Mouse (Mus musculus): ENCODE data around the gene Esrrg. TPM values are rescaled to one million over a fixed set of nuclear protein-coding genes. Genes with fewer than 3 reads are reported as not detected.

Gene Esrrg
- polyA plus RNA-seq, 1 experiment from 2014 or later: 1.2 TPM

- Histone ChIP-seq H3K27ac (replicated peaks; ENCODE audit: low read depth, low read length) (no peak overlapping the region), H3K9me3 (ENCODE audit: control insufficient read depth, low read length) (no peaks in the 10 kb centered on the region), H3K36me3 (ENCODE audit: control insufficient read depth, insufficient read depth, low read length) (no peaks in the 10 kb centered on the region), H3K4me2 (ENCODE audit: low read depth, severe bottlenecking) (no peak overlapping the region), H3K4me3 (ENCODE audit: low read depth, low read length) (no peak overlapping the region), H3K27me3 (ENCODE audit: control insufficient read depth, insufficient read depth, low read length) (no peaks in the 10 kb centered on the region), H3K4me1 (ENCODE audit: control insufficient read depth, insufficient read depth, low read length) (no peaks in the 10 kb centered on the region), H3K9ac (ENCODE audit: low read length) (no peak overlapping the region)
- WGBS: 92% methylated on average over 4 of the region's 4 CpGs
- no peak for ATAC-seq (ENCODE audit: insufficient number of reproducible peaks, low FRiP score, low TSS enrichment, low read depth)
- no peak for DNase-seq (ENCODE audit: low spot score)
These were observed 612.7 kb downstream of the Esrrg start for GRCm38 (mm10) chr1:188221226-188221792.

- Histone ChIP-seq H3K4me3 (ENCODE audit: low read depth, low read length) (no peak overlapping the region), H3K27ac (replicated peaks; ENCODE audit: low read depth, low read length) (no peak overlapping the region), H3K9me3 (ENCODE audit: control insufficient read depth, low read length) (no peaks in the 10 kb centered on the region), H3K4me2 (ENCODE audit: low read depth, severe bottlenecking) (no peak overlapping the region), H3K9ac (ENCODE audit: low read length) (no peak overlapping the region), H3K36me3 (ENCODE audit: control insufficient read depth, insufficient read depth, low read length) (no peaks in the 10 kb centered on the region), H3K4me1 (ENCODE audit: control insufficient read depth, insufficient read depth, low read length) (no peaks in the 10 kb centered on the region), H3K27me3 (ENCODE audit: control insufficient read depth, insufficient read depth, low read length) (no peaks in the 10 kb centered on the region)
- 85% methylated on average over 5 of the region's 5 CpGs for WGBS
- DNase-seq (ENCODE audit: low spot score) (no peak), ATAC-seq (ENCODE audit: insufficient number of reproducible peaks, low FRiP score, low TSS enrichment, low read depth) (no peak)
These were observed 624.6 kb downstream of the Esrrg start for GRCm38 (mm10) chr1:188233036-188233724.

- ATAC-seq (ENCODE audit: insufficient number of reproducible peaks, low FRiP score, low TSS enrichment, low read depth) (no peak), DNase-seq (ENCODE audit: low spot score) (no peak)
- Histone ChIP-seq H3K27ac (replicated peaks; ENCODE audit: low read depth, low read length) (no peak overlapping the region), H3K9ac (ENCODE audit: low read length) (no peak overlapping the region), H3K9me3 (ENCODE audit: control insufficient read depth, low read length) (no peaks in the 10 kb centered on the region), H3K4me2 (ENCODE audit: low read depth, severe bottlenecking) (no peak overlapping the region), H3K27me3 (ENCODE audit: control insufficient read depth, insufficient read depth, low read length) (no peaks in the 10 kb centered on the region), H3K36me3 (ENCODE audit: control insufficient read depth, insufficient read depth, low read length) (no peaks in the 10 kb centered on the region), H3K4me1 (ENCODE audit: control insufficient read depth, insufficient read depth, low read length) (no peaks in the 10 kb centered on the region), H3K4me3 (ENCODE audit: low read depth, low read length) (no peak overlapping the region)
These were observed 630.0 kb downstream of the Esrrg start for GRCm38 (mm10) chr1:188238636-188239035.

- 92% methylated on average over 10 of the region's 10 CpGs for WGBS
- no peak overlapping the region for H3K27ac ChIP-seq (replicated peaks; ENCODE audit: low read depth, low read length)
- no peak for ATAC-seq (ENCODE audit: insufficient number of reproducible peaks, low FRiP score, low TSS enrichment, low read depth)
- no peaks in the 10 kb centered on the region for H3K4me1 ChIP-seq (ENCODE audit: control insufficient read depth, insufficient read depth, low read length)
- DNase-seq (ENCODE audit: low spot score): no peak
- H3K4me3 ChIP-seq (ENCODE audit: low read depth, low read length): no peak overlapping the region
- no peaks in the 10 kb centered on the region for H3K36me3 ChIP-seq (ENCODE audit: control insufficient read depth, insufficient read depth, low read length)
- no peaks in the 10 kb centered on the region for H3K27me3 ChIP-seq (ENCODE audit: control insufficient read depth, insufficient read depth, low read length)
- no peaks in the 10 kb centered on the region for H3K9me3 ChIP-seq (ENCODE audit: control insufficient read depth, low read length)
- no peak overlapping the region for H3K9ac ChIP-seq (ENCODE audit: low read length)
- no peak overlapping the region for H3K4me2 ChIP-seq (ENCODE audit: low read depth, severe bottlenecking)
These were observed 633.2 kb downstream of the Esrrg start for GRCm38 (mm10) chr1:188241766-188242165.

- DNase-seq (ENCODE audit: low spot score) (no peak), ATAC-seq (ENCODE audit: insufficient number of reproducible peaks, low FRiP score, low TSS enrichment, low read depth) (no peak)
- peaks cover 6% of the 10 kb centered on the region; the same call in 1 of the 2 replicates for H3K4me1 ChIP-seq (ENCODE audit: control insufficient read depth, insufficient read depth, low read length)
- WGBS: 91% methylated on average over 7 of the region's 7 CpGs
- no peaks in the 10 kb centered on the region for H3K27me3 ChIP-seq (ENCODE audit: control insufficient read depth, insufficient read depth, low read length)
- H3K4me3 ChIP-seq (ENCODE audit: low read depth, low read length): no peak overlapping the region
- H3K9ac ChIP-seq (ENCODE audit: low read length): no peak overlapping the region
- no peak overlapping the region for H3K27ac ChIP-seq (replicated peaks; ENCODE audit: low read depth, low read length)
- H3K4me2 ChIP-seq (ENCODE audit: low read depth, severe bottlenecking): no peak overlapping the region
- H3K36me3 ChIP-seq (ENCODE audit: control insufficient read depth, insufficient read depth, low read length): no peaks in the 10 kb centered on the region
- H3K9me3 ChIP-seq (ENCODE audit: control insufficient read depth, low read length): no peaks in the 10 kb centered on the region; the same call in 1 of the 2 replicates
These were observed 648.9 kb downstream of the Esrrg start for GRCm38 (mm10) chr1:188257500-188257899.

- Histone ChIP-seq H3K36me3 (ENCODE audit: control insufficient read depth, insufficient read depth, low read length) (no peaks in the 10 kb centered on the region), H3K27me3 (ENCODE audit: control insufficient read depth, insufficient read depth, low read length) (no peaks in the 10 kb centered on the region), H3K4me2 (ENCODE audit: low read depth, severe bottlenecking) (no peak overlapping the region), H3K4me1 (ENCODE audit: control insufficient read depth, insufficient read depth, low read length) (peaks cover 6% of the 10 kb centered on the region; the same call in 1 of the 2 replicates), H3K27ac (replicated peaks; ENCODE audit: low read depth, low read length) (no peak overlapping the region), H3K9ac (ENCODE audit: low read length) (no peak overlapping the region), H3K4me3 (ENCODE audit: low read depth, low read length) (no peak overlapping the region), H3K9me3 (ENCODE audit: control insufficient read depth, low read length) (no peaks in the 10 kb centered on the region; the same call in 1 of the 2 replicates)
- WGBS: 70% methylated on average over 6 of the region's 6 CpGs
- ATAC-seq (ENCODE audit: insufficient number of reproducible peaks, low FRiP score, low TSS enrichment, low read depth) (no peak), DNase-seq (ENCODE audit: low spot score) (no peak)
These were observed 651.9 kb downstream of the Esrrg start for GRCm38 (mm10) chr1:188260259-188261107.

GRCm38 (mm10) chr1:188261903-188262682 is 653.5 kb downstream of the Esrrg start, which contains the start of gene Ush2a:
TSS of gene Ush2a (plus strand) at chr1:188262023.
- Histone ChIP-seq H3K9me3 (ENCODE audit: control insufficient read depth, low read length) (no peaks in the 10 kb centered on the region), H3K4me1 (ENCODE audit: control insufficient read depth, insufficient read depth, low read length) (peaks cover 6% of the 10 kb centered on the region; the same call in 1 of the 2 replicates), H3K9ac (ENCODE audit: low read length) (no peak within 1 kb of the TSS), H3K36me3 (ENCODE audit: control insufficient read depth, insufficient read depth, low read length) (no peaks in the 10 kb centered on the region), H3K4me3 (ENCODE audit: low read depth, low read length) (no peak within 1 kb of the TSS), H3K27me3 (ENCODE audit: control insufficient read depth, insufficient read depth, low read length) (no peaks in the 10 kb centered on the region), H3K27ac (replicated peaks; ENCODE audit: low read depth, low read length) (no peak within 1 kb of the TSS), H3K4me2 (ENCODE audit: low read depth, severe bottlenecking) (no peak within 1 kb of the TSS)
- no peak for DNase-seq (ENCODE audit: low spot score)
- 60% methylated on average over 10 of the region's 10 CpGs for WGBS
- ATAC-seq (ENCODE audit: insufficient number of reproducible peaks, low FRiP score, low TSS enrichment, low read depth): no peak
